Mouse (Mus musculus): Measurements from ENCODE around the gene Nudt8. TPM values are rescaled to one million over a fixed set of nuclear protein-coding genes. Genes with fewer than 3 reads are reported as not detected.
"Not testable (repeated sequence)": the region's sequence is repeated elsewhere in the genome, so short reads cannot be mapped to it uniquely, and the experiment has no call there.

Gene Nudt8
- polyA plus RNA-seq, 1 experiment = 20.9 TPM

DNA sequence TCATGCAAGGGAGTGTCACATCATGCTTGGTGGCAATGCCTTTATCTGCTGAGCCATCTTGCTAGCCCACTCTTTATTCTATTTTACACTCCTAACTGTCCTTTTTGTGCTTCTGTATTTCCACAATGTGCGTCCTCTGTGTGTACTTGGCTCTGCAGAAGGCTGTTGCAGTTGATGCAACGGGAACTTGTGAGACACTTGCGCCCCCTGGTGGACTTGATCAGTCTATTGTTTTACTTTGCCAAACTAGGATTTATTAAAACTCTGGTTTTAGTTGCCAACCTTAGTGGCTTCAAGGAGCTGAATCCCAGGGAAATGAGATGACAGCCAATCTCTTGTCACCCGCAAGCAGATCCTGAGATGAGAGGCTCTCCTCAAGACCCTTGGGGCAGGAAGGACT lies 47.5 kb downstream of the Nudt8 start:
- WGBS = 20% methylated on average over 4 of the region's 4 CpGs
- Histone ChIP-seq H3K27ac (ENCODE audit: insufficient read depth, low read depth, low read length) (no peak overlapping the region), H3K36me3 (ENCODE audit: control insufficient read depth, insufficient read depth, low read length) (no peaks in the 10 kb centered on the region), H3K27me3 (replicated peaks; ENCODE audit: control insufficient read depth, insufficient read depth, low read length) (no peaks in the 10 kb centered on the region), H3K4me1 (ENCODE audit: control insufficient read depth, insufficient read depth, low read length) (peaks cover 2% of the 10 kb centered on the region; the same call in 1 of the 2 replicates), H3K4me3 (ENCODE audit: insufficient read depth, low read depth, low read length) (no peak overlapping the region)
- peak; percentile 88 for DNase-seq
- no peak for TF ChIP-seq POLR2A (IDR thresholded peaks at IDR 0.05; ENCODE audit: low read depth, low read length)
- peak; percentile 84 for TF ChIP-seq CTCF (conservative IDR thresholded peaks at IDR 0.05; ENCODE audit: insufficient read depth, insufficient read length, low read depth, low read length)

DNA sequence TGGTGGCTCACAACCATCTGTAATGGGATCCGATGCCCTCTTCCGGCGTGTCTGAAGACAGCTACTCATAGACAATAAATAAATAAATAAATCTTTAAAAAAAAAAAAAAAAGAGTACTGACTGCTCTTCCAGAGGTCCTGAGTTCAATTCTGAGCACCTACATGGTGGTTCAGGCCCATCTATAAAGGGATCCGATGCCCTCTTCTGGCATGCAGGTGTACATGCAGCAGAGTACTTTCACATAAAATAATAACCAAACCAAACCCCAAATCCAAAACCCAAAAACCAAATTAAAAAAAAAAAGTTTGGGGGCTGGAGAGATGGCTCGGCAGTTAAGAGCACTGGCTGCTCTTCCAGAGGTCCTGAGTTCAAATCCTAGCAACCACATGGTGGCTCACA lies 48.7 kb downstream of the Nudt8 start:
- TF ChIP-seq CTCF (conservative IDR thresholded peaks at IDR 0.05; ENCODE audit: insufficient read depth, insufficient read length, low read depth, low read length) = peak; percentile 34; the same call in 1 of the 2 replicates
- H3K36me3 ChIP-seq (ENCODE audit: control insufficient read depth, insufficient read depth, low read length); DNase-seq; H3K27ac ChIP-seq (ENCODE audit: insufficient read depth, low read depth, low read length); H3K27me3 ChIP-seq (replicated peaks; ENCODE audit: control insufficient read depth, insufficient read depth, low read length); H3K4me3 ChIP-seq (ENCODE audit: insufficient read depth, low read depth, low read length); H3K4me1 ChIP-seq (ENCODE audit: control insufficient read depth, insufficient read depth, low read length): not testable (repeated sequence)
- 77% methylated on average over 5 of the region's 5 CpGs for WGBS

DNA sequence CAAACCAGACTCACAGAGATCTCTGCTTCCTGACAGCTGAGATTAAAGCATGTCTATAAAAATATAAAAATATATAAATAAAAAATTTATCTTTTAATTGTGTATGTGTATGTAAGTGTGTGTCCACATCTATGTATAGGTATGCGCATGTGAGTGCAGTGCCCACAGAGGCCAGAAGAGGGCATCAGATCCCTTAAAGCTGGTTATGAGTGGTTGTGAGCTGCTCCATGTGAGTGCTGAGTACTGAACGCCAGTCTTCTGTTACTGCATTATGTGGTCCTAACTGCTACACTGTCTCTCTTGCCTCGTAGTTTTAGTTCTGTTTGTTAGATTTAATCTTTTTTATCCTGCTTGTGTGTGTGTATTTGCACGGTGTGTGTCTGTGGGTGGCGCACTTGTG lies 50.6 kb downstream of the Nudt8 start:
- DNase-seq = no peak

More for the DNA sequence above, 50.6 kb downstream of the Nudt8 start:
- Histone ChIP-seq H3K27ac (ENCODE audit: insufficient read depth, low read depth, low read length) (no peak overlapping the region), H3K27me3 (replicated peaks; ENCODE audit: control insufficient read depth, insufficient read depth, low read length) (no peaks in the 10 kb centered on the region), H3K4me3 (ENCODE audit: insufficient read depth, low read depth, low read length) (no peak overlapping the region), H3K4me1 (ENCODE audit: control insufficient read depth, insufficient read depth, low read length) (peaks cover 7% of the 10 kb centered on the region; the same call in 1 of the 2 replicates), H3K36me3 (ENCODE audit: control insufficient read depth, insufficient read depth, low read length) (no peaks in the 10 kb centered on the region)
- 95% methylated on average over 5 of the region's 5 CpGs for WGBS
- TF ChIP-seq CTCF (conservative IDR thresholded peaks at IDR 0.05; ENCODE audit: insufficient read depth, insufficient read length, low read depth, low read length) (0 out of 2 replicates have a peak, but pooled peaks have one; percentile 9), POLR2A (IDR thresholded peaks at IDR 0.05; ENCODE audit: low read depth, low read length) (no peak)

Other genes starting within 250 kb of the Nudt8 start
- gene Kmt5b, start 233.2 kb upstream of the Nudt8 start, polyA plus RNA-seq (2012; rRNA removed) = 12.6 and 12.9 TPM in 2 replicates
- 65.0 and 72.0 TPM in 2 replicates for gene Chka, start 148.8 kb upstream of the Nudt8 start, polyA plus RNA-seq (2012; rRNA removed)
- gene Tcirg1, start 93.4 kb upstream of the Nudt8 start, polyA plus RNA-seq (2012; rRNA removed) = 69.2 and 71.2 TPM in 2 replicates
- 678 and 742 TPM in 2 replicates for gene Ndufs8, start 87.8 kb upstream of the Nudt8 start, polyA plus RNA-seq (2012; rRNA removed)
- 17.4 and 19.4 TPM in 2 replicates for gene Aldh3b1, start 70.8 kb upstream of the Nudt8 start, polyA plus RNA-seq (2012; rRNA removed)
- gene Unc93b1, start 65.4 kb upstream of the Nudt8 start, polyA plus RNA-seq (2012; rRNA removed) = 52.3 and 55.7 TPM in 2 replicates
- 4.7 and 9.2 TPM in 2 replicates for gene Aldh3b3, start 41.9 kb upstream of the Nudt8 start, polyA plus RNA-seq (2012; rRNA removed)
- gene Aldh3b2, start 28.3 kb upstream of the Nudt8 start, polyA plus RNA-seq (2012; rRNA removed) = 2.6 and 3.9 TPM in 2 replicates
- gene Acy3, start 14.0 kb upstream of the Nudt8 start, polyA plus RNA-seq (2012; rRNA removed) = 1,670 and 2,218 TPM in 2 replicates
- gene Tbx10, start 7.8 kb upstream of the Nudt8 start, polyA plus RNA-seq (2012; rRNA removed) = 0.31 and 0.75 TPM in 2 replicates
- 1.2 and 1.7 TPM in 2 replicates for gene Gm49405, start within 50 bp of the Nudt8 start, polyA plus RNA-seq (2012; rRNA removed)
- 5.1 and 5.5 TPM in 2 replicates for gene Doc2g, start 2.7 kb downstream of the Nudt8 start, polyA plus RNA-seq (2012; rRNA removed)
- 471 and 532 TPM in 2 replicates for gene Ndufv1, start 12.2 kb downstream of the Nudt8 start, polyA plus RNA-seq (2012; rRNA removed)
- 686 and 745 TPM in 2 replicates for gene Gstp1, start 37.4 kb downstream of the Nudt8 start, polyA plus RNA-seq (2012; rRNA removed)
- gene Gstp2, start 45.4 kb downstream of the Nudt8 start, polyA plus RNA-seq (2012; rRNA removed) = 11.5 and 36.0 TPM in 2 replicates
- gene Gstp3, start 59.0 kb downstream of the Nudt8 start, polyA plus RNA-seq (2012; rRNA removed) = 0.72 and 2.3 TPM in 2 replicates
- gene Cabp2, start 81.0 kb downstream of the Nudt8 start, polyA plus RNA-seq (2012; rRNA removed) = 0.66 and 0.92 TPM in 2 replicates
- 134 and 138 TPM in 2 replicates for gene Cdk2ap2, start 96.6 kb downstream of the Nudt8 start, polyA plus RNA-seq (2012; rRNA removed)
- 41.6 and 46.3 TPM in 2 replicates for gene Pitpnm1, start 99.4 kb downstream of the Nudt8 start, polyA plus RNA-seq (2012; rRNA removed)
- 80.5 and 96.2 TPM in 2 replicates for gene Aip, start 125.3 kb downstream of the Nudt8 start, polyA plus RNA-seq (2012; rRNA removed)
- 0.03 and 0.05 TPM in 2 replicates for gene Gpr152, start 139.2 kb downstream of the Nudt8 start, polyA plus RNA-seq (2012; rRNA removed)
- gene Cabp4, start 143.5 kb downstream of the Nudt8 start, polyA plus RNA-seq (2012; rRNA removed) = 0.12 and 0.20 TPM in 2 replicates
- 176 and 181 TPM in 2 replicates for gene Coro1b, start 148.0 kb downstream of the Nudt8 start, polyA plus RNA-seq (2012; rRNA removed)
- 4.7 and 20.0 TPM in 2 replicates for gene Ptprcap, start 153.0 kb downstream of the Nudt8 start, polyA plus RNA-seq (2012; rRNA removed)
- 41.0 and 41.8 TPM in 2 replicates for gene Rps6kb2, start 162.8 kb downstream of the Nudt8 start, polyA plus RNA-seq (2012; rRNA removed)
- 3.8 and 4.0 TPM in 2 replicates for gene Carns1, start 174.9 kb downstream of the Nudt8 start, polyA plus RNA-seq (2012; rRNA removed)
- 2.3 and 9.1 TPM in 2 replicates for gene Tbc1d10c, start 190.7 kb downstream of the Nudt8 start, polyA plus RNA-seq (2012; rRNA removed)
- gene Ppp1ca, start 191.5 kb downstream of the Nudt8 start, polyA plus RNA-seq (2012; rRNA removed) = 484 and 509 TPM in 2 replicates
- gene Rad9a, start 201.1 kb downstream of the Nudt8 start, polyA plus RNA-seq (2012; rRNA removed) = 18.4 and 19.2 TPM in 2 replicates
- gene Clcf1, start 213.7 kb downstream of the Nudt8 start, polyA plus RNA-seq (2012; rRNA removed) = 13.6 TPM in 2 replicates
- 3.4 TPM in 1 of 2 replicates, not detected in the other for gene AC109138.7, start 213.8 kb downstream of the Nudt8 start, polyA plus RNA-seq (2012; rRNA removed)
- 96.1 and 99.8 TPM in 2 replicates for gene Pold4, start 231.3 kb downstream of the Nudt8 start, polyA plus RNA-seq (2012; rRNA removed)